Mouse (Mus musculus): ENCODE measurements around the gene Vpreb3. TPM values are rescaled to one million over a fixed set of nuclear protein-coding genes. Genes with fewer than 3 reads are reported as not detected.

Vpreb3 gene
- total RNA-seq (2014; fragmentation: Nextera tagmentation) (not detected in 2 replicates), total RNA-seq (2017) (not detected in 2 replicates), polyA plus RNA-seq (2012) (not detected in 2 replicates)

DNA sequence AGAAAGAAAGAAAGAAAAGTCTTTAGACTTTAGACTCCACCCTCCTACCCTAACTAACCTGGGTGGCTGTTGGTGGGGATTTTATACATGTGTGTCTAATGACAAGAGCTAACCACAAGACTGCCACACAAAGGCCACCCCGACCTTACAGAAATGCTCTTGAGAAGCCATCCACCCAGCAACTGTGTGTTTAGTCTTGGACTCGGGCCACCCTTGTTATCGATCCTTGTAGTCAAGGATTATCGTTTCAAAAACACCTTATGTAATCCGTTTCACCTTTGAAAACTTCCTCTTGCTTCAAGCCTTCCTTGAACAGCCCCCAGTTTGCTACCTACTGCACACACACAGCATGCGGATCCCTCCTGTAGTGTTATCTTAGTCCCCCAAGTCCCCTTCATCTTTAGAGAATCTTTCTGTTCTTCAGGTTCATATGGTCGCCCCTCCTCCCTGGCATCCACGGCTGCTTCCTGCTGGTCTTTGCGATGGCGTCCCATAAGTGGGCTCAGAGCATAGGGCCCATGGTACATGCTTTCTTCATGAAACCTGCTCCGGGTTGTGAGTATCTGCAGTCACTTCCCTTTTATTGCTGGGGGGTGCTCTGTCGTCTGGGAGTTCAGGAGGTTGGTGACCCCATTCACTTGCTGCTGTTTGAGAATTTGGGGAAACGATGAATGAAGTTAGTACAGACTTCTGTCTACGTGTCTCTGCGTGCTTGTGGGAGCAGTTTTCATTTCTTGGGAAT lies at the start of gene Vpreb3:
Gene Vpreb3, plus strand, starts transcription at position 322 of the 742 bp plus-strand sequence.
- H3K4me1 ChIP-seq (ENCODE audit: insufficient read depth, low read depth, low read length) = peaks cover 40% of the 10 kb centered on the region
- DNase-seq (ENCODE audit: low spot score) (no peak), ATAC-seq (ENCODE audit: extremely low read depth, insufficient number of reproducible peaks, low FRiP score, poor library complexity, severe bottlenecking) (no peak)
- TF ChIP-seq GATA2 (IDR thresholded peaks at IDR 0.05; ENCODE audit: borderline replicate concordance, low read depth, low read length) (no peak), TAL1 (conservative IDR thresholded peaks at IDR 0.05; ENCODE audit: low read depth, low read length) (no peak)
- peaks cover 5% of the 10 kb centered on the region for H3K27me3 ChIP-seq (ENCODE audit: insufficient read depth, low read length)
- no peak within 1 kb of the TSS for H3K4me3 ChIP-seq (ENCODE audit: low read depth, low read length)
- peaks cover 20% of the 10 kb centered on the region for H3K36me3 ChIP-seq (replicated peaks)
- no peaks in the 10 kb centered on the region for H3K9me3 ChIP-seq (replicated peaks)

GRCm38 (mm10) chr10:75893089-75893750 lies 49.6 kb upstream of the Vpreb3 start, which contains the start of gene Derl3:
Gene Derl3 (plus strand): TSS chr10:75893413.
- Histone ChIP-seq H3K36me3 (replicated peaks) (peaks cover 56% of the 10 kb centered on the region), H3K4me1 (ENCODE audit: insufficient read depth, low read depth, low read length) (peaks cover 4% of the 10 kb centered on the region; the same call in 1 of the 2 replicates), H3K27me3 (ENCODE audit: insufficient read depth, low read length) (peaks cover 8% of the 10 kb centered on the region), H3K4me3 (ENCODE audit: low read depth, low read length) (peak within 1 kb of the TSS; percentile 42; the same call in 1 of the 2 replicates), H3K9me3 (replicated peaks) (no peaks in the 10 kb centered on the region; the same call in none of the 2 replicates)
- TF ChIP-seq CTCF (IDR thresholded peaks at IDR 0.05; ENCODE audit: low read depth, low read length) (no peak), POLR2AphosphoS5 (IDR thresholded peaks at IDR 0.05; ENCODE audit: insufficient replicate concordance, low read depth, low read length) (no peak)
- peak; percentile 61 for DNase-seq (ENCODE audit: low spot score)
- peak; percentile 87 for ATAC-seq (ENCODE audit: extremely low read depth, insufficient number of reproducible peaks, low FRiP score, poor library complexity, severe bottlenecking)

- TF ChIP-seq POLR2AphosphoS5 (IDR thresholded peaks at IDR 0.05; ENCODE audit: insufficient replicate concordance, low read depth, low read length) (no peak), GATA2 (IDR thresholded peaks at IDR 0.05; ENCODE audit: borderline replicate concordance, low read depth, low read length) (no peak), TAL1 (conservative IDR thresholded peaks at IDR 0.05; ENCODE audit: low read depth, low read length) (no peak), GATA1 (IDR thresholded peaks at IDR 0.05; ENCODE audit: borderline replicate concordance, low read length) (no peak), CTCF (IDR thresholded peaks at IDR 0.05; ENCODE audit: low read depth, low read length) (no peak)
- no peak overlapping the region for H3K4me3 ChIP-seq (ENCODE audit: low read depth, low read length)
- H3K36me3 ChIP-seq (replicated peaks) = peaks cover 70% of the 10 kb centered on the region
- peaks cover 9% of the 10 kb centered on the region for H3K4me1 ChIP-seq (ENCODE audit: insufficient read depth, low read depth, low read length)
- ATAC-seq (ENCODE audit: extremely low read depth, insufficient number of reproducible peaks, low FRiP score, poor library complexity, severe bottlenecking) (no peak), DNase-seq (ENCODE audit: low spot score) (no peak)
- no peaks in the 10 kb centered on the region for H3K27me3 ChIP-seq (ENCODE audit: insufficient read depth, low read length)
- no peaks in the 10 kb centered on the region; the same call in none of the 2 replicates for H3K9me3 ChIP-seq (replicated peaks)
Measured at GRCm38 (mm10) chr10:75894601-75895000, 48.3 kb upstream of the Vpreb3 start.

DNA sequence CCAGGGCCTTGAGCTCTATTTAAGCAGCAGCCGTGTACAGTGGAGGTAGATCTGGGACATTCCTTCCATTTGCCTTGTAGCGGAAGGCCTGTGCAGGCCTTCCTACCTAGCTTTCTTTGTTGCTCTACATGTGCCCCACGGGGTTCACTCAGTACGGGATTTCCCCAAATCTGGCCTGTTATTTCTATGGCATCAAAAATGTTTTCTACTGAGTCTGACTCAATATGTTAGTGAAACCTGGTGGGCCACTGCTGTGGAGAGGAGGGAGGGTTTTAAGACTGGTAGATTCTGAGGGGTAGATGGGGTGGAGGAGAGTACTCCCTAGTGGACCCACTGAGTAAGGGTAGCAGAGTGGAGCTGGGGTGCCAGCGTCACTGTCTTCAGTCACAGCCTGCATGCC lies 47.1 kb upstream of the Vpreb3 start:
- Histone ChIP-seq H3K4me1 (ENCODE audit: insufficient read depth, low read depth, low read length) (peaks cover 9% of the 10 kb centered on the region), H3K9me3 (replicated peaks) (no peaks in the 10 kb centered on the region; the same call in none of the 2 replicates), H3K4me3 (ENCODE audit: low read depth, low read length) (no peak overlapping the region), H3K27me3 (ENCODE audit: insufficient read depth, low read length) (no peaks in the 10 kb centered on the region), H3K36me3 (replicated peaks) (peaks cover 80% of the 10 kb centered on the region)
- TF ChIP-seq GATA2 (IDR thresholded peaks at IDR 0.05; ENCODE audit: borderline replicate concordance, low read depth, low read length) = no peak
- no peak for TF ChIP-seq GATA1 (IDR thresholded peaks at IDR 0.05; ENCODE audit: borderline replicate concordance, low read length)
- no peak for TF ChIP-seq POLR2AphosphoS5 (IDR thresholded peaks at IDR 0.05; ENCODE audit: insufficient replicate concordance, low read depth, low read length)
- TF ChIP-seq TAL1 (conservative IDR thresholded peaks at IDR 0.05; ENCODE audit: low read depth, low read length) = no peak
- TF ChIP-seq CTCF (IDR thresholded peaks at IDR 0.05; ENCODE audit: low read depth, low read length) = no peak
- no peak for DNase-seq (ENCODE audit: low spot score)
- ATAC-seq (ENCODE audit: extremely low read depth, insufficient number of reproducible peaks, low FRiP score, poor library complexity, severe bottlenecking) = no peak

DNA sequence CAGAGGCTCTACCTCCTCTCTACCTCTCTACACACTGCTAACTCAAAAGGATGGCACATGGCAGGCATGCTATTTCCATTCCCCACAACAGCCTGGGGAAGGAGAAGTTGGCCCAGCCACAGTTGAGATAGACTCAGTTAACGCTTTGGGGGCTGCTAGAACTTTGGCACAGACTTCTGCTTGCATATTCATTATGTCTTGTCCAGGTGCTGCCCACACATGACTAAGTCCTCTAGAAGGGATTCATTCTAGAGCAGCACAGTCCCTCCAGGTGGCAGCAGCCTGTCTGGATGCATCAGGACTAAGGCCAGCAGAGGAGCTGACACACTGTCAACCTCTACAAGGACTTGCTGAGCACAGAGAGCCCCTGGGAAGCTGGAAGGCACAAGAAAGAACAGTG lies 46.6 kb upstream of the Vpreb3 start:
- Histone ChIP-seq H3K4me3 (ENCODE audit: low read depth, low read length) (no peak overlapping the region), H3K9me3 (replicated peaks) (no peaks in the 10 kb centered on the region; the same call in none of the 2 replicates), H3K27me3 (ENCODE audit: insufficient read depth, low read length) (no peaks in the 10 kb centered on the region), H3K4me1 (ENCODE audit: insufficient read depth, low read depth, low read length) (peaks cover 9% of the 10 kb centered on the region), H3K36me3 (replicated peaks) (peaks cover 85% of the 10 kb centered on the region)
- no peak for ATAC-seq (ENCODE audit: extremely low read depth, insufficient number of reproducible peaks, low FRiP score, poor library complexity, severe bottlenecking)
- DNase-seq (ENCODE audit: low spot score) = no peak
- TF ChIP-seq POLR2AphosphoS5 (IDR thresholded peaks at IDR 0.05; ENCODE audit: insufficient replicate concordance, low read depth, low read length) (no peak), GATA2 (IDR thresholded peaks at IDR 0.05; ENCODE audit: borderline replicate concordance, low read depth, low read length) (no peak), CTCF (IDR thresholded peaks at IDR 0.05; ENCODE audit: low read depth, low read length) (no peak), TAL1 (conservative IDR thresholded peaks at IDR 0.05; ENCODE audit: low read depth, low read length) (no peak), GATA1 (IDR thresholded peaks at IDR 0.05; ENCODE audit: borderline replicate concordance, low read length) (no peak)

DNA sequence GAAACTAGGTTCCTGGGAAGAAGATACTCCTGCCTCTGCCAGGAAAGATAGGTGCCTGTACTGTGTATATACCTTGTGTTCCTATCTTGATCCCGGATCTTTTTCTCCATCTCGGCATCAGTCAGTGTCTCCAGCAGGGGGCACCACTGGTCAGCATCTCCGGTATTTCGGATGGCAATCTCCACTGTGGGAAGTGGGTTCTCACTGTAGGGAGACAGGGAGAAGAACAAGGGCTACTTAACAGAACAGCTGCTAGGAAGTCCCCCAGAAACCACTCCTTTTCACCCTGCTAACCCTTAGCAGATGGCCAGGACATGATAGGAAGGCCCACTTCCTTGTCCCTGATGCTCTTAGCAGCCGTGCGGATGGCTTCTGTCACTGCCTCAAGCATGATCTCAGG lies 45.5 kb upstream of the Vpreb3 start:
- ATAC-seq (ENCODE audit: extremely low read depth, insufficient number of reproducible peaks, low FRiP score, poor library complexity, severe bottlenecking) (no peak), DNase-seq (ENCODE audit: low spot score) (no peak)
- Histone ChIP-seq H3K36me3 (replicated peaks) (peaks cover 96% of the 10 kb centered on the region), H3K9me3 (replicated peaks) (no peaks in the 10 kb centered on the region; the same call in none of the 2 replicates), H3K4me1 (ENCODE audit: insufficient read depth, low read depth, low read length) (peaks cover 9% of the 10 kb centered on the region), H3K4me3 (ENCODE audit: low read depth, low read length) (no peak overlapping the region), H3K27me3 (ENCODE audit: insufficient read depth, low read length) (no peaks in the 10 kb centered on the region)
- TF ChIP-seq CTCF (IDR thresholded peaks at IDR 0.05; ENCODE audit: low read depth, low read length) (peak; percentile 70), POLR2AphosphoS5 (IDR thresholded peaks at IDR 0.05; ENCODE audit: insufficient replicate concordance, low read depth, low read length) (no peak), TAL1 (conservative IDR thresholded peaks at IDR 0.05; ENCODE audit: low read depth, low read length) (no peak), GATA1 (IDR thresholded peaks at IDR 0.05; ENCODE audit: borderline replicate concordance, low read length) (no peak), GATA2 (IDR thresholded peaks at IDR 0.05; ENCODE audit: borderline replicate concordance, low read depth, low read length) (no peak)
